Mouse (Mus musculus) left cerebral cortex, postnatal 4 days (tissue): ENCODE data around the gene Prl7c1. TPM values are rescaled to one million over a fixed set of nuclear protein-coding genes. Genes with fewer than 3 reads are reported as not detected.
"Not testable (repeated sequence)": the region's sequence is repeated elsewhere in the genome, so short reads cannot be mapped to it uniquely, and the experiment has no call there.

Experiments used
- DNase-seq: peaks from one replicate; pipeline ENCODE4 v3.0.0-alpha.2; 2022
- intact Hi-C: fragments of 180-260 bp; cut with DNase I; formaldehyde crosslinking; loops from one replicate; pipeline ENCODE4 v1.15.1; 2025
- total RNA-seq, 2 experiments: library from RNA; stranded (reverse); gene quantifications; 2 replicates each; pipeline ENCODE4 v1.2.3; 2021

The Prl7c1 gene
- not detected for total RNA-seq

GRCm38 (mm10) chr13:27780704-27781103, at the start of gene Prl7c1:
Gene Prl7c1 (minus strand): TSS chr13:27780804.
- intact Hi-C loops, DNase-seq: not testable (repeated sequence)

GRCm38 (mm10) chr13:27802765-27803164, 22.2 kb upstream of the Prl7c1 start:
- no peak for DNase-seq
- intact Hi-C loops = no loop called here

DNA sequence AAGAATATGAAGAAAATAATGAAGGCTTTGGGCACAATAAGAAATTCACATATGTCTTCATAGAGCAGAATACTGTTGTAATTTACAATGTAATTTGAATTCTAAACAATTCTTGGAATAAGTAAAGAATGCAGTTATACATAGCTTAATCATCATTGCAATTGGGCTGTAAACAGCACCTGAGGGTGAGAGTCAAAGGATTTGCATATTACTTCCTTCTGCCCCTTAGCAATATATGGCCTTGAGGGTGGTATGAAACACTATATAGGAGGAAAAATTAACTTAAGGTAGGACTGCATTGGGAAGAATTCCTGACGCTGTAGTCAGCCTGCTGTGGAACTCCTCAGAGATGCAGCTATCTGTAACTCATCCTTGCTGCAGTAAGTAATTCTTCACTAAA, 20.8 kb upstream of the Prl7c1 start, which contains the start of gene Prl2a1:
Gene Prl2a1, plus strand, starts transcription at position 301 of the 400 bp plus-strand sequence.
- DNase-seq = no peak
- intact Hi-C loops = no loop called here

DNA sequence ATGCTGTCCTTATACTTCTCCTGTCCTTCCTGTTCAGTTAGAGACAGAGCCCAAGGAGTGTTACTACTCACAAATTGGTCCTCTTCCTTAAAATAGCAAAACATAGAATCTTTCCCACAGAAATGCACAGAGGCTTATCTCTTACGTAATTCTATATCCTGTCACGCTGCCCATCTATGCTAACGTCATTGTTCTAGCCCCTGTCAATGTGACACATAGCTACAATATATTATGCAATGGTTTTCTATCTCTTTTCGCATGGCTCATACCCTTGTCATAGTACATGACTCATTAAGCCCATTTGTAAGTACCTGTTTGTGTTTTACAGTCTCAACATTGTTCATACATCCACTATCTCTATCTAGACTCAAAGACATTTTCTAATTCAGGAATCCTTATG, 18.7 kb upstream of the Prl7c1 start:
- DNase-seq = no peak

GRCm38 (mm10) chr13:27734512-27735186, 46.0 kb downstream of the Prl7c1 start:
- intact Hi-C loops = no loop called here
- no peak for DNase-seq

More for the DNA sequence above, 18.7 kb upstream of the Prl7c1 start:
- intact Hi-C loops = no loop called here

- intact Hi-C loops, DNase-seq: not testable (repeated sequence)
These were observed 50.2 kb downstream of the Prl7c1 start for GRCm38 (mm10) chr13:27730286-27730959.

- DNase-seq, intact Hi-C loops: not testable (repeated sequence)
These were observed 55.5 kb downstream of the Prl7c1 start for GRCm38 (mm10) chr13:27725057-27725456.

Other genes with a start within 250 kb of the Prl7c1 start
- gene Prl8a9, start 216.2 kb downstream of the Prl7c1 start, total RNA-seq = not detected
- not detected for gene Prl8a1, start 198.6 kb downstream of the Prl7c1 start, total RNA-seq
- gene Prl7b1, start 170.2 kb downstream of the Prl7c1 start, total RNA-seq = not detected
- not detected for gene Prl7a1, start 138.3 kb downstream of the Prl7c1 start, total RNA-seq
- gene Prl7a2, start 112.8 kb downstream of the Prl7c1 start, total RNA-seq = not detected
- not detected for gene Prl7d1, start 64.1 kb downstream of the Prl7c1 start, total RNA-seq
- not detected for gene Prl2a1, start 20.9 kb upstream of the Prl7c1 start, total RNA-seq
- gene Prl2c1, start 68.5 kb upstream of the Prl7c1 start, total RNA-seq = not detected
- not detected for gene Prl4a1, start 235.4 kb upstream of the Prl7c1 start, total RNA-seq